Mouse (Mus musculus) heart, adult 11 months (tissue): Measurements from ENCODE around the gene Odf3b.
A peak's percentile ranks its signal among the peaks of the same experiment; 100 is the strongest.

Experiments used
- DNase-seq: peaks from one replicate; pipeline ENCODE4 v3.0.0; 2022

Gene Odf3b

GRCm38 (mm10) chr15:89378831-89379401, at the start of gene Odf3b:
TSS of gene Odf3b (minus strand) at chr15:89379282.
- DNase-seq = peak; percentile 98

GRCm38 (mm10) chr15:89428136-89428790, 49.2 kb upstream of the Odf3b start:
- peak; percentile 95 for DNase-seq

- peak; percentile 96 for DNase-seq
These were observed 47.6 kb upstream of the Odf3b start for GRCm38 (mm10) chr15:89426716-89427115.

- peak; percentile 98 for DNase-seq
These were observed 46.6 kb upstream of the Odf3b start, which contains the start of gene Cpt1b for GRCm38 (mm10) chr15:89425711-89426121. TSS of gene Cpt1b (minus strand) at chr15:89425863.

- DNase-seq = peak; percentile 93
These were observed 45.5 kb upstream of the Odf3b start for GRCm38 (mm10) chr15:89424621-89425020.

GRCm38 (mm10) chr15:89421938-89422337, 42.9 kb upstream of the Odf3b start:
- DNase-seq = no peak

GRCm38 (mm10) chr15:89415282-89415681, 36.2 kb upstream of the Odf3b start:
- peak; percentile 96 for DNase-seq

- DNase-seq = no peak
These were observed 31.0 kb upstream of the Odf3b start, which contains the start of gene Syce3 for GRCm38 (mm10) chr15:89410118-89410517. TSS of gene Syce3 (minus strand) at chr15:89410503.

GRCm38 (mm10) chr15:89406691-89407090, 27.6 kb upstream of the Odf3b start:
- DNase-seq = no peak

GRCm38 (mm10) chr15:89404831-89405623, 25.9 kb upstream of the Odf3b start:
- no peak for DNase-seq

GRCm38 (mm10) chr15:89402471-89402870, 23.4 kb upstream of the Odf3b start:
- no peak for DNase-seq

- DNase-seq = no peak
These were observed 20.6 kb upstream of the Odf3b start for GRCm38 (mm10) chr15:89399716-89400115.

GRCm38 (mm10) chr15:89398146-89398545, 19.1 kb upstream of the Odf3b start:
- DNase-seq = no peak

GRCm38 (mm10) chr15:89396883-89397282, 17.8 kb upstream of the Odf3b start:
- no peak for DNase-seq

GRCm38 (mm10) chr15:89390081-89390480, 11.0 kb upstream of the Odf3b start:
- DNase-seq = no peak

GRCm38 (mm10) chr15:89387127-89387526, 8.0 kb upstream of the Odf3b start:
- DNase-seq = no peak

- no peak for DNase-seq
These were observed 5.5 kb upstream of the Odf3b start, which contains the start of gene Klhdc7b for GRCm38 (mm10) chr15:89384617-89385016. TSS of gene Klhdc7b (plus strand) at chr15:89384917.

GRCm38 (mm10) chr15:89379429-89379828, 347 bp upstream of the Odf3b start:
- DNase-seq = peak; percentile 94

- DNase-seq = no peak
These were observed 899 bp downstream of the Odf3b start for GRCm38 (mm10) chr15:89377938-89378828.

- no peak for DNase-seq
These were observed 1.7 kb downstream of the Odf3b start for GRCm38 (mm10) chr15:89377362-89377761.

- no peak for DNase-seq
These were observed 2.1 kb downstream of the Odf3b start, which contains the start of gene Tymp for GRCm38 (mm10) chr15:89376957-89377356. TSS of gene Tymp (minus strand) at chr15:89377039.

- DNase-seq = no peak
These were observed 3.0 kb downstream of the Odf3b start for GRCm38 (mm10) chr15:89376040-89376439.
